Mouse (Mus musculus): ENCODE measurements around the gene Etnk1. TPM values are rescaled to one million over a fixed set of nuclear protein-coding genes. Genes with fewer than 3 reads are reported as not detected.

Etnk1 gene
- 10 to 100 TPM; 26.0 to 33.2 TPM for total RNA-seq (2023)

DNA sequence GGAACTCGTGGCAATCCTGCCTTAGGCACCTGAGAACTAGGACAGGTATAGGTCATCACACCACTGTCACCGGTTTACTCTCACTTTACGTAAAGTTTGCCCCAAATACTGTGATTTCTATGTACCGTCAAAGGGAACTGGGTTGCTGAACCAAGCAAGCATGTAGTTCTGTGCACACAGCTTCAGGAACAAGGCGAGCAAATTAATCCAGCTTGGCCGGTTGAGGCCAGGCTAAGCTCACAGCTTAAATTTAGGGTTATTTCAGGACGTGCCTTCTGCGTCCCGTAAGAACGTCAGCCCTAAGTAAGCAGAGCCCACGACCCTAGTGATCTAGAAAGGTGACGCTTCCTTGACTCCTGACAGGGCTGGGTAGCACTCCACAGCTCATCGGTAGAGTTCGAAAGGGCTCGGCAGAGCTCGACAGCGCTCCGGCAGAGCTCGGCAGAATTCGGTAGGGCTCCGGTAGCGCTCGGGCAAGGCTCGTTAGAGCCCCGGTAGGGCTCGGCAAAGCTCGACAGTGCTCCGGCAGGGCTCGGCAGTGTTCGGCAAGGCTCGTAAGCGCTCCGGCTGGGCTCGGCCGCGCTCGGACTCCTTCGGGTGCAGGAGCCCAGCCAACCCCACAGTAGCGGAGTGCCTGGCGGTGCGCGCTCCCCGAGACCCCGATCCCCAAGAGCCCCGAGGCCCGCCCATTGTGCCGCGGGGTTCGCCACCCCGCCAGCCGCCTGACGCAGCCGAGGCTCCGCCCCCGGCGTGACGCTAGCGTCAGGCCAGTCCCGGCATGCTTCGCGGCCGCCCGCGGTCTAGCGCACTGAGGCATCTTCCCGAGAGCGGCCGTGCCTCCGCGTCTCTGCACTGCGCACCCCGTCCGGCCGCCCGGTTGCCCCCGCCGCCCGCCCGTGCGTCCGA lies at the start of gene Etnk1:
Gene Etnk1, plus strand, starts transcription at position 770 of the 906 bp plus-strand sequence.

Other genes starting within 250 kb of the Etnk1 start
- 10 to 100 TPM; 23.4 to 25.0 TPM for gene St8sia1, start 202.8 kb upstream of the Etnk1 start, total RNA-seq (2023)
- 10 to 100 TPM; 72.6 to 74.1 TPM for gene C2cd5, start 67.1 kb upstream of the Etnk1 start, total RNA-seq (2023)